ENCODE assay signal across 9 mouse cellular contexts in the genomic region with DNA sequence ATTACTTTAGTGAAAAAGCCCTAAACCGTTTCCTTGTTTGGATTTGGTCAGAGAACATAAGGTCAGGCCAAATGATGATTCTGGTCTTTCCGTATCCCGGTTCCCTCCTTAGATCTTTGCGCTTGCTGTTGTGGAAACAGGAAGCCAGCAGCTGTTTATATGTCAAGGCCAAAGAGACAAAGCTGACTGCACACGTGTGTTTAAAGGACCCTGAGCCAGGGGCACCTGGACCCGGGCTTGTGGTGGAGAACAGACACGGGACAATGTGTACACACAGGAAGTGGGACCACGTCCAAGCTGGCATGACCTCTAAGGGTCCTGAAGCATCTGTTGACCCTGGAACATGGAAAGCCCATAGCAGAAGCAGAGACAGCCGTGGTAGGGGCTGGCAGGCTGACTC.
DNase-seq lines count a peak whose midpoint lies in the region; ATAC-seq and TF ChIP-seq lines count a peak whose summit lies in the region.
"Had no signal": no experiment of that assay in that cellular context is flagged by ENCODE, and none has a peak within 500 bp of the region (broad histone marks: within the 10 kb centered on the region; RNA-seq: fewer than 3 reads in every experiment).

No protein-coding gene starts in this region.

- TF ChIP-seq POLR2A in lung, adult 2 months (IDR thresholded peaks at IDR 0.05; ENCODE audit: borderline replicate concordance, extremely low read depth, low read depth, low read length) = no peak

- H3K4me1 ChIP-seq in lung, adult 2 months (ENCODE audit: control insufficient read depth, insufficient read depth, low read length) = peaks cover 13% of the 10 kb centered on the region

- peak; percentile 5 to 53 for DNase-seq in kidney, postnatal 25 days
- no peak for DNase-seq in kidney, adult 18-20 months
- peak; percentile 38 for DNase-seq in thymus, postnatal 0 days (ENCODE audit: low spot score)
- no peak for DNase-seq in thymus, postnatal 4 days
- peak; percentile 23 for DNase-seq in lung, adult 2 months
- no peak for DNase-seq in gastrocnemius, postnatal 25 days
- DNase-seq: cerebellum, adult 11 months had no signal

- H3K4me3 ChIP-seq in lung, adult 2 months (replicated peaks; ENCODE audit: extremely low read depth, low read depth, low read length) = no peak overlapping the region
- H3K4me3 ChIP-seq: heart, embryonic 13.5 days had no signal

- WGBS in lung, adult 2 months = 26% methylated on average over 9 of the region's 9 CpGs

- TF ChIP-seq CTCF in lung, adult 2 months (IDR thresholded peaks at IDR 0.05; ENCODE audit: insufficient read depth, low read length) = no peak

- no peak for ATAC-seq in granulocyte monocyte progenitor cell, adult 5-6 weeks (replicated peaks; ENCODE audit: poor library complexity, severe bottlenecking)

Comparison
In these comparisons a context has a peak if more than half of its experiments do, and no peak if none do; other contexts are left out.
1. DNase-seq: peak in kidney, postnatal 25 days (2 of 2), thymus, postnatal 0 days (single experiment) and lung, adult 2 months (single experiment); none in kidney, adult 18-20 months (single experiment), thymus, postnatal 4 days (single experiment) and gastrocnemius, postnatal 25 days (single experiment).